Comparison of ENCODE assay signal across 25 mouse cellular contexts in genomic region chrX:157829983-157830382, GRCm38 (mm10). TPM values are rescaled to one million over a fixed set of nuclear protein-coding genes. Genes with fewer than 3 reads are reported as not detected.
DNase-seq lines count a peak whose midpoint lies in the region; ATAC-seq and TF ChIP-seq lines count a peak whose summit lies in the region.
"Had no signal": no experiment of that assay in that cellular context is flagged by ENCODE, and none has a peak within 500 bp of the region (broad histone marks: within the 10 kb centered on the region; RNA-seq: fewer than 3 reads in every experiment).

No protein-coding gene starts in this region.

- no peaks in the 10 kb centered on the region for H3K27me3 ChIP-seq in forebrain, postnatal 0 days (ENCODE audit: insufficient read depth, low read length)
- no peaks in the 10 kb centered on the region for H3K27me3 ChIP-seq in forebrain, embryonic 13.5 days
- H3K27me3 ChIP-seq: embryonic facial prominence, embryonic 13.5 days; embryonic facial prominence, embryonic 15.5 days had no signal

- no peaks in the 10 kb centered on the region for H3K9me3 ChIP-seq in forebrain, postnatal 0 days (ENCODE audit: low read length)
- no peaks in the 10 kb centered on the region for H3K9me3 ChIP-seq in forebrain, embryonic 13.5 days (replicated peaks)
- H3K9me3 ChIP-seq: embryonic facial prominence, embryonic 13.5 days; embryonic facial prominence, embryonic 15.5 days; forebrain, embryonic 10.5 days; forebrain, embryonic 12.5 days had no signal

- TF ChIP-seq POLR2A in brain, embryonic 14.5 days (IDR thresholded peaks at IDR 0.05; ENCODE audit: borderline replicate concordance, extremely low read depth, insufficient read depth, insufficient read length, poor library complexity, severe bottlenecking): no peak

- no peak overlapping the region for H3K4me2 ChIP-seq in forebrain, postnatal 0 days (ENCODE audit: low read depth)
- no peak overlapping the region for H3K4me2 ChIP-seq in forebrain, embryonic 13.5 days
- H3K4me2 ChIP-seq: embryonic facial prominence, embryonic 13.5 days; embryonic facial prominence, embryonic 15.5 days; forebrain, embryonic 12.5 days had no signal

- WGBS in forebrain, postnatal 0 days: 62% methylated on average over 4 of the region's 4 CpGs
- WGBS in forebrain, embryonic 13.5 days: 73% methylated on average over 4 of the region's 4 CpGs

- peak; percentile 20 for DNase-seq in forebrain, postnatal 0 days
- DNase-seq in brain, adult 2 months (ENCODE audit: low read depth, low spot score): peak; percentile 38
- peak; percentile 39 for DNase-seq in brain, embryonic 14.5 days (ENCODE audit: low read depth)
- DNase-seq in telencephalon, adult 2 months (ENCODE audit: low read depth, low spot score): peak; percentile 18
- DNase-seq in spleen, adult 12 weeks (ENCODE audit: low spot score): no peak
- no peak for DNase-seq in urinary bladder, adult 18-20 months (ENCODE audit: low spot score in 2 of 2)
- DNase-seq: adrenal gland, adult 2 months; adrenal gland, postnatal 14 days; adrenal gland, postnatal 36 days; cerebellum, adult 11 months; cerebellum, adult 18-20 months; cerebellum, adult 8-10 months; cerebellum, adult 9-11 months; cerebellum, postnatal 14 days; cerebellum, postnatal 36 days; embryo, embryonic 11 days had no signal

- no peak overlapping the region for H3K27ac ChIP-seq in forebrain, postnatal 0 days (ENCODE audit: low read depth, low read length)
- no peak overlapping the region for H3K27ac ChIP-seq in forebrain, embryonic 13.5 days
- H3K27ac ChIP-seq: embryonic facial prominence, embryonic 13.5 days; embryonic facial prominence, embryonic 15.5 days; forebrain, embryonic 10.5 days; forebrain, embryonic 12.5 days had no signal

- no peaks in the 10 kb centered on the region for H3K36me3 ChIP-seq in forebrain, postnatal 0 days (ENCODE audit: insufficient read depth)
- H3K36me3 ChIP-seq in forebrain, embryonic 13.5 days (ENCODE audit: poor library complexity, severe bottlenecking): no peaks in the 10 kb centered on the region
- H3K36me3 ChIP-seq: embryonic facial prominence, embryonic 13.5 days; embryonic facial prominence, embryonic 15.5 days; forebrain, embryonic 10.5 days; forebrain, embryonic 12.5 days had no signal

- no peak for TF ChIP-seq CTCF in forebrain, postnatal 0 days (IDR thresholded peaks at IDR 0.05; ENCODE audit: low read depth)
- TF ChIP-seq CTCF in brain, embryonic 14.5 days (IDR thresholded peaks at IDR 0.05; ENCODE audit: borderline replicate concordance, extremely low read depth, insufficient read depth, insufficient read length): no peak

- H3K4me3 ChIP-seq in forebrain, postnatal 0 days (ENCODE audit: low read depth, low read length): no peak overlapping the region
- H3K4me3 ChIP-seq in forebrain, embryonic 13.5 days: no peak overlapping the region
- H3K4me3 ChIP-seq: embryonic facial prominence, embryonic 13.5 days; embryonic facial prominence, embryonic 15.5 days; erythroblast, embryonic 14.5 days; forebrain, embryonic 10.5 days; forebrain, embryonic 12.5 days had no signal

- no peak overlapping the region for H3K9ac ChIP-seq in forebrain, postnatal 0 days
- no peak overlapping the region for H3K9ac ChIP-seq in forebrain, embryonic 13.5 days
- H3K9ac ChIP-seq: embryonic facial prominence, embryonic 13.5 days; embryonic facial prominence, embryonic 15.5 days; forebrain, embryonic 12.5 days had no signal

- H3K4me1 ChIP-seq in forebrain, postnatal 0 days (ENCODE audit: insufficient read depth): no peaks in the 10 kb centered on the region
- no peaks in the 10 kb centered on the region for H3K4me1 ChIP-seq in forebrain, embryonic 13.5 days
- H3K4me1 ChIP-seq: embryonic facial prominence, embryonic 13.5 days; embryonic facial prominence, embryonic 15.5 days; forebrain, embryonic 10.5 days; forebrain, embryonic 12.5 days had no signal

- peak; percentile 55; the same call in 1 of the 2 replicates for ATAC-seq in forebrain, postnatal 0 days
- ATAC-seq in forebrain, embryonic 13.5 days: no peak

RNA-seq across cellular contexts. Expression of gene Klhl34, which starts 11.7 kb away (rescaled TPM):
- total RNA-seq in forebrain, postnatal 0 days (2014; rRNA removed): 0.15 TPM in 1 of 2 replicates, not detected in the other
- polyA plus RNA-seq in forebrain, postnatal 0 days (2015; fragmentation: Nextera tagmentation; extraction: Ambion mirVana): 0.77 and 1.4 TPM in 2 replicates
- polyA plus RNA-seq in forebrain, embryonic 13.5 days (2015; fragmentation: Nextera tagmentation; extraction: Ambion mirVana): 1.6 and 2.3 TPM in 2 replicates
- polyA plus RNA-seq in brain, embryonic 14.5 days (2012; rRNA removed): 0.05 and 0.06 TPM in 2 replicates
- total RNA-seq: adrenal gland, adult 2 months; adrenal gland, postnatal 14 days; adrenal gland, postnatal 36 days; common myeloid progenitor, adult 5-6 weeks; MEL had no signal
- polyA plus RNA-seq: adrenal gland, adult 2 months; C2C12; erythroblast, embryonic 14.5 days had no signal

Comparison
In these comparisons a context has a peak if more than half of its experiments do, and no peak if none do; other contexts are left out.
1. DNase-seq: peak in forebrain, postnatal 0 days (single experiment), brain, adult 2 months (single experiment), brain, embryonic 14.5 days (single experiment) and telencephalon, adult 2 months (single experiment); none in spleen, adult 12 weeks (single experiment) and urinary bladder, adult 18-20 months (0 of 2).